Mouse (Mus musculus) CD4-positive, CD25-positive, alpha-beta regulatory T cell, adult 4 months (primary cell): Measurements from ENCODE around the gene Tut1. TPM values are rescaled to one million over a fixed set of nuclear protein-coding genes. Genes with fewer than 3 reads are reported as not detected.

Experiments
- ATAC-seq: one replicate; pipeline ENCODE4 v1.8.0; 2017
- polyA plus RNA-seq, 2 experiments: library from polyadenylated mRNA; unstranded; fragments of 100-300 nt; shearing (Covaris generic); gene quantifications; one replicate each; pipeline ENCODE4 v1.2.1; 2017

Gene Tut1
- polyA plus RNA-seq, result 10 to 100 TPM; 30.3 to 67.9 TPM

DNA sequence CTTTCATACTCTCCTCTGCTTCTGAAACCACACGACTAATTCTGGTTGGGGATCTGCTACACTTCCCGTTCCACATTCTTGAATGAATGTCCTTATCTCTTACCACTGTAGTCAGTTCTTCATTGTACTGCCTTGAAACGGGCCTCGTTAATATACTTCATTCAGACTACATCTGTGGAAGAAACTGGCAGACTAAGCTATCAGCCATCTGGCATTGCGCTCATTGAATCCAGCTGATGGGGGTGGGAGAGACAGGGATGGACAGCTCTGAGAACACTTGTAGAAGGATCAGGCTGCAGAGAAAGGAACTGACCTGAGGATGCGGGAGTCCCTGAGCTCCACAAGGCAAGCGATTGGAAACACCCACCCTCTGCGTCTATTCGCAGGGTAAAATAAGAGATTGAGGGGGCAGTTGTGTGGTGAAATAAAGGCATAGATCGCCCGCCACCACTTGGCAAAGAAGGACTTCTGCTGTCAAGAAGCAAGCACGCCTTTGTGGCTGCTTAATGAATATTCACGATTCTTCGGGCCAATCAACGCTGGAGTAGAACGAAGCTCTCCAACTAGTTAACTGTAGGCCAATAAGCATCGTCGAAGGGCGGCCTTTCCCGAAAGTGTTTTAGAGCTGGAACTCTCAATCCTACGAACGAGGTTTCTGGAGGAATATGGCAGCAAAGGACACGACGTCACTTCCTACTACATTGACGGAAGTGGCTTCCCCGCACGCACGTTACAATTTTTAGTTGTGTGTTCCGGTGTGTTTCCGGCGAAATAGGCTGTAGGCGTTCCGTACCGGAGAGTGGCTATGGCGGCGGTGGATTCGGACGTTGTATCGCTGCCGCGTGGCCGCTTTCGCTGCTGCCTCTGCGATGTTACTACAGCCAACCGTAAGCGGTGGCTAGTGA lies at the start of gene Tut1:
Gene Tut1 (plus strand): TSS at position 713 of the 905 bp plus-strand sequence.
- ATAC-seq, result peak; percentile 96

DNA sequence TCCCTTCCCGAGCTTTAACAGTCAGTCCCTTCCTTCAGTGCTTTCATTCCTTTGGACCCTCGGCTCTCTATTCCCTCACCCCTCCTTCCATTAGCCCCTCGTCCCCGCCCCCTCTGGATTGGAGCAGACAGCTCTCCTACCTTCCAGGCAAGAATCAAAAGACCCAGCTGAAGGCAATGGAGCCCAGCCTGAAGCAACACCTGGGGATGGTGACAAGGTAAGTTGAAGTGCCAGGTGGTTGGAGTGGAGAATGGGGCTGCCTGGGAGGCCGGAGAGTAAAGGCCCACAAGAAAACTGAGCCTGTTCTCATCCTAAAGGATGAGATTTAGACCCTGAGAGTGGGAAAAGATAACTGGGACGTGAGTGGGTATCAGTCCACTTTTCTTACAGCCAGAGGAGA lies 45.1 kb upstream of the Tut1 start:
- ATAC-seq, result no peak

DNA sequence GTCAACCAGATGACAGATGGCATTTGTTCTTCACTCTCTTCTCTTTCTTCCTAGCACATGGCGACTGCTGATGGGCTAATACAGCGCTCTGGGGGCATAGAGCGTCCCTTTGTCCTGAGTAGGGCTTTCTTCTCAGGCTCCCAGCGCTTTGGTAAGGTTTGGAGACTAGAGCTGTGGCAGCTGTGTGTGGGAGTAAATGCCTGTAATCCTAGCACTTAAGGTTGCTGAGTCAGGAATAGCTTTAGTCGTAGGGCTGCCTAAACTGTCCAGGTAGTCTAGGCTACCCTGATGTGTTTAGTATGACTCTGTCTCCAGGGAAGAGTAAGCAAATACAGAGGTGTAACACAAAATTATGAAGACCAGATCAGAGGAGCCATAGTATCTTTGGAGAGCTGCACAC lies 41.8 kb upstream of the Tut1 start:
- no peak for ATAC-seq

DNA sequence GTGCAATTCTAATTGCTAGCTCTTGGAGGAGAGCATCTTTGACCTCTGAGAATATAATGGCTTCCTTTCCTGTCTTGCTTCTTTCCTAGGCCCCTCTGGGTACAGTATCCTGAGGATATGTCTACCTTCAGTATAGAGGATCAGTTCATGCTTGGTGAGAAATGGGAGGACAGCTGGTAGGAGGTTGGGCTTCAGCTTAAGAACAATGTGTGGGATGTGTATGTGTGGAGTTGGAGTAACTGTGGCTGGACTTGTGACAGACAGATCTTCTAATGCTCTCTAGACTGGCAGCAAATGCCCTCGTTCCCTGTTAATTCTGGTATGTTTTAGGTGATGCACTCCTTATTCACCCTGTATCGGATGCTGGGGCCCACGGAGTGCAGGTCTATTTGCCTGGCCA lies 39.4 kb upstream of the Tut1 start:
- no peak for ATAC-seq

DNA sequence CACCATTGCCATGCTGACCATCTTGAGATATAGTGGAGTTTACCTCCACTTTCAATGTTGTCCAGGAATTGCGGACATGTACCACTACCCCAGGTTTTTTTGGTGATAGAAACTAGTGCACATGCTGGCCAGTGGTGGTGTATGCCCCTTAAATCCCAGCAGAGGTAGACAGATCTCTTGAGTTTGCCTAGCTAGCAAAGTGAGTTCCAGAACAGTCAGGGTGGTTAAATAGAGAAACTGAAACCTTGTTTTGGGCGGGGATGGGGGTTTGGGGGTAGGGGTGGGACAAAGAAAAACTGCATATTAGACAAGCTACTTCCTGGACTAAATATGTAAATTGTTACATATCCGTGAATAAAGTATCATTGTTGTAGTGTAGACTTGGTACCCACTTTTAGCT lies 34.6 kb upstream of the Tut1 start:
- peak; percentile 38 for ATAC-seq

DNA sequence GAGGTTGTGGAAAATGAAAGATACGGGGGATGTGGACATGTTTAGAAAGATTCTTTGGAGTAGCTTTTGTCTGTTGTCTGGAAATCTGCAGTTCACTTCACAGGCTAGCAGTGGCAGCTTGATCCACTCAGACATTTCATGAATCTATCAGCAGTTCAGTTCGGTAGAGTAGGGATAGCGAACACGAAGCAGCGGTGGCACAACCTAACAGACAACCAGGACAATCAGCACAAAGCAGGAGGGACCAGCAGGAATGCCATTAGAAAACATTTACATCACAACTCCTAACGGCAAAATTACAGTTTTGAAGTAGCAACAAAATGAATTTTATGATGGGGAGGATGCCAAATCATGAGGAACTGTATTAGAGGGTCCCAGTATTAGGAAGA lies 34.0 kb upstream of the Tut1 start:
- no peak for ATAC-seq

DNA sequence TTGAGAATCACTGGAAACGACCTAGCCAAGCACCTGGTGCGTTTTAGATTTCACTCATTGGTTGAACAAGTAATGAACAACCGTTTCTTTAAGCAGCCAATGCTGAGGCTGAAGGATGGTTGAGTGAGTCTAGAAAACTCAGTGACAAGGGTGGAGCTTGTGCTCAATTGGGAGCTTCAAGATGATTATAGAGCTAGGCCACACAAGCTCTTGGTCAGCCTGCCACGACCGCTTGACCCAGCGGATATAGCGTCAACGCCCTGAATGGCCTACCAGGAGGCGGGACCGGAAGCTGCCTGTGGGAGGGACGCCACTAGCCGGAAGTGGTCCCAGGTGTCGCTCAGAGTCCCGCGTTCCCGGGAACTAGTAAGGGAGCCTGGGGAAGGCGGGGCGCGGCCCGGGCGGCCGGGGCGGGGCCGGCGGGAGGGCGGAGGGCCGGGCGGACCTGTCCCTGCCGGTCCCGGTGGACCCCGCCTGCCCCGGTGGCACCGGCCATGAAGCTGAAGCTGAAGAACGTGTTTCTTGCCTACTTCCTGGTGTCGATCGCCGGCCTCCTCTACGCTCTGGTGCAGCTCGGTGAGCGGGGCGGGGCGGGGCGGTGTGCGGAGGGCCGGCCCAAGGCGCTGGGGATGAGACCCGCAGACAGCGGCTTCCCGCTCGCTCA lies 33.4 kb upstream of the Tut1 start, which contains the start of gene B3gat3:
Gene B3gat3 (plus strand): TSS at position 302 of the 664 bp plus-strand sequence.
- peak; percentile 61 for ATAC-seq

DNA sequence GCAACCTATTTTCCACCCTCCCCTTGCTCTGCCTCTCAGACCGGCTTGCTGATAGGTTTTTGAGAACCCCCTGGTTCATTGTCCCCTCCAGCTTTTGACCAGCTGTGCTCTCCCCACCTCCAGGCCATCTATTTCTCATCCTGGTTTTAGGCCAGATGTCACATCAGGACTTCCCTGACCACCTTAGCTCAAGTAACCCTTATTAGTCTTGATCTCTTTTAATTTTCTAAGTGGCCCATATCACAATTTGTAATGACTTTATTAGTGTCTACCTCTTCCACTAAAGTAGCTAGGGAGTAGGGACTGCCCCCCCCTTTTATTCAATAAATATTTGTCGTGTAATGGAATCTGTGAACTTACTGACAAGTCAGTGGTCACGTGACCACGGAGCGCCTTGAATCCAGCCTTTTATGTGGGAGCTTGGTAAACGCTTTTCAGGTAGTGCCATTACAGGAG lies 32.8 kb upstream of the Tut1 start:
- peak; percentile 35 for ATAC-seq

DNA sequence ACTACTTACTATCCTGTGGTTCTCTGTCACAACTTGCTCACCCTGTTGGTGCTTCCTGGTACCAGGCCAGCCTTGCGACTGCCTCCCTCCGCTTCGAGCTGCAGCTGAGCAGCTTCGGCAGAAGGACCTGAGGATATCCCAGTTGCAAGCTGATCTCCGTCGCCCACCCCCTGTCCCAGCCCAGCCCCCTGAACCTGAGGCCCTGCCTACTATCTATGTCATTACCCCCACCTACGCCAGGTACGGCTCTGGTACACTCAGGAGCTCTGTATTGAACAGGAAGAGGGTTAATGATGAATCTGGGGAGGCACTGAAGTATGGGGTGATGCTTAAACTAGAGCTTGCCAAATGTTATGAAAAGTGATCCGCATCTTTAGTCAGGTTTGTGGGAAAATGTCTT lies 31.9 kb upstream of the Tut1 start:
- no peak for ATAC-seq

DNA sequence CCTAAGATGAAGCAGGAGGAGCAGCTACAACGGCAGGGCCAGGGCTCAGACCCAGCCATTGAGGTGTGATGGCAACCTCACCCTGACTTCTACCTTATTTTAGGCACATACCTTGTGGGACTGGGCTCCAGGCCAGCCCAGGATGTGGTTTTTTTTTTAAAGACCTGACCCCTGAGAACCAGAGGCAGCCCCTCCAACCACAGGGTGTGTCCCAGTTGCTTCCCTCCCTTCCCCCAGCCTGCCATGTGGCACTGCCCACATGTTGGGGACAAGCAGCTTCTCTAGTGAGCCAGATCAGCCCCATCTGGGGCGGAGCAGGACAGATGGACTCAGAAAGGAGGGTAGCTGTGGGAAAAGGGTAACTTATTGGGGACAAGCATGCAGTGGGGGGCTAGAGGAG lies 26.9 kb upstream of the Tut1 start:
- peak; percentile 35 for ATAC-seq

DNA sequence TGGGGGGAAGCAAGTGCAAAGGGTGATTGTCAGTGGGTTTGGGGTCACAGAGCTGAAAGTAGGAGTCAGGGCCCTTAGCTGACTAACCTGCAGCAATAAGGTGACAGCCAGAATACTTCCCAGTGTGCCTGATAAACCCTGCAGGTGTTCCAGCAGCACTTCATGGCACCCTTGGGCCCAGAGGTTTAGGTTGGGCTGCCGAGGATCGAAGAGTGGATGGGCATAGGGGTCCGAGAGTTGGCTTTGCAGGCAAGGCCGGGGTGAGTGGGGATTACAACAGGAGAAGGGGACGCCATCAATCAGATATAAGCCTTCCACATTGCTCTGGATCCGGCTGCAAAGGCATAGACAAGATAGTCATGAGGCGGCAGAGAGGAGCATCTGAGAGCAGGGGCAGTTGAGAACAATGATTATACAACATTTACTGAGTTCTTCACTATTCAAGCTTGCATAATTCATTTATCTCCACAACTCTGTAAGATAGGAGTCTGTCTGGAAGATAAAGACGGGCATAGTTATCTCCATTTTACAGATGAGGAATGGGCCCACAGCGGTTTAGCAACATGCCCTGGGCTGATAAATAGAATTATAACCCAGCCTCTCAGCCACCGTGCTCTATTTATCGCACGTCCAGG lies 25.6 kb upstream of the Tut1 start:
- no peak for ATAC-seq

DNA sequence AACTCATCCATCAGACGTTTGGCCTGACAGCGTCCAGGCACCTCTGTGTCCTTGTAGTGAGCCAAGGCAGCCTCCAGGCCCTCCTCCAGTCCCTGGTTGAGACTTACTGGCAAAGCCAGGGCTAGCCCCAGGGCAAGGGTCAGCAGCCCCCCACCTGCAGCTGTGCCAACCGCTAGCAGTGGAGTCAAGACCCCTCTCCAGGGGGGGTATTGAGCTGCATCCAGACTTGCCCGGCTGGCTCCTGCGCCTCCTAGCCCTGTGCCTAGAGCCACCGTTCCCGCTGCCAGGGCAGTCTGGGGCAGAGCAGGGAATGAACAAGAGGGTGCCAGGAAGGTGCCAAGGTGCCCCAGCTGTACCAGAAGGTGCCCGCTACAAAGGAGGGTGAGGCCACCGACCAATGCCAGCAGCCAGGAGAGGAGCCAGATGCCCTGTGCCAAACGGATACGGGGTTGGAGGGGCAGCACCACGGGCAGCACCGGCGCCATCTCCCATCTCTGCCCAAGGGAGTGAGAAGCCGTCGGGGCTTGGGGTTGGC lies 24.9 kb upstream of the Tut1 start:
- ATAC-seq, result no peak

DNA sequence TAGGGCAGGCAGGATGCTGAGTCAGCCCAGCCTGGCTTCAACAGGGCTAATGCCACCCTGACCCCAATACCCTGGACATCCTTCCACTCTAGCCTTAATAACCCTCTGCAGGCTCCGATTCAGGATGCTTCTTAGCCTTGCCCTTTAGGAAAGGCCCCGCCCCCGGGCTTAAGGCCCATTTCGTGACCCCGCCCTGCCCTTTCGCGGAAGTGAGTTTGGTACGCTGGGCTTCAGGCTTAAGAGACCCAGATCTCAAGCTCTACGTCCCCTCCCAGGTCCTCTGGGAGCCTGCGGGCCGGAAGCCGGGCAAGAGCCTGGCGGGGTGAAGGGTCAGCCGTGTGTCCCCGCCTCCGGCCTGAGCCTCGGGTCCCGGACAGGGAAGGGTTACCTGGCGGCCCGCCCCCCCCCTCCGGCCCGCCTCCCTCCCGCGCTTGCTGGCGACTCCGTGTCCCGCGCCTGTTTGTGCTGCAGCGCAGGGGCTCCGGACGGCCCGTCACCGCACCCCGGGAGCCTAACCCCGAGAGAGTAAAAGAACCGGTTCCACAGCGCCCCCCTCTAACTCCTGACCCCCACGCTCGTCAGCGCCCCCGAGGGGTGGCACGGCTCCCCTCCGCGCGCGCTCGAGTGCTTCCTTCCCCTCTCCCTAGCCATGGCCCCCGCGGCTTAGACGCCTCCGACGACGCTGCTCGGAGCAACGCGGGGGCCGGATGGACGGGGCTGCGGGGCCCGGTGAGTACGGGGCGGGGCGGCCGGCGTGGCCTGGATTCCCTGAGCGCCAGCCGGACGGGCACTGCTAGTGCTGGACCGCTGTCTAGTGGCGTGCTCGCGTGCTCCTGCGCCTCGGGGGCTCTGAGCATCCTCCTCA lies 24.2 kb upstream of the Tut1 start, which contains the start of the genes Rom1 and Eml3:
Gene Rom1 (minus strand): TSS at position 133 of the 865 bp plus-strand sequence.
Gene Eml3 (plus strand): TSS at position 329 of the 865 bp plus-strand sequence.
- ATAC-seq, result peak; percentile 70

DNA sequence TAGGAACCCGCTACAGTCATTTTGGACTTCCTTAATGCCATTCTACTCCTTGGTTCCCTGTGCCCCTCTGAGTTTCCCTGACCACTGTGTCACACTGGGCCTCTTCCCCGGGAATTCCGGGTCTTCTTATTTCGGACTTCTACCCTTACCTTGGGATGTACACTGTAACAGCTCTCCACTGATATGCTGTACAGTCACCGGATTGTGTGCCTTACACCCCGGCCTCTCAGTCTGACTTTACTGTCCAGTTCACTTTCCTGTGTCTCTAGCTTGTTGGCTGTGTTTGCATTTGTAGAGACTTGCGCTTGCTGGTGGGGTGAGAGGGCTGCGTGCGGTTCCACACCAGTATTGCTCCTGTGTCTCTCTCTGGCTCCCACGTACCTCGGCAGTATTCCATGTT lies 23.5 kb upstream of the Tut1 start:
- no peak for ATAC-seq

DNA sequence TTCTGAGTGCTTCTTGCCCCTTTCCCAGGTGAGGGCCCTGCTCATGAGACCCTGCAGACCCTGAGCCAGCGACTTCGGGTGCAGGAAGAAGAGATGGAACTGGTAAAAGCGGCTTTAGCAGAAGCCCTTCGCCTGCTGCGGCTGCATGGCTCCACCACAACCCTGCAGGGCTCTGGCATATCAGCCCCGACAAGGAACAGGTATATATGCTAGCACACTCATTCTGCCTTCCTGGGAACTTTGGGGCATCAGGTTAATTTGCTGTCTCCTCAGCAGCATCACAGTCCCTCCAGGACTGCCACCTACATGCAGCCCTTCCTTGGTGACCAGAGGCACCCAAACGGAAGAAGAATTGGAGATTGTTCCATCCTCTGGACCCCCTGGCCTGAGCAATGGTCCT lies 22.9 kb upstream of the Tut1 start:
- ATAC-seq, result no peak

DNA sequence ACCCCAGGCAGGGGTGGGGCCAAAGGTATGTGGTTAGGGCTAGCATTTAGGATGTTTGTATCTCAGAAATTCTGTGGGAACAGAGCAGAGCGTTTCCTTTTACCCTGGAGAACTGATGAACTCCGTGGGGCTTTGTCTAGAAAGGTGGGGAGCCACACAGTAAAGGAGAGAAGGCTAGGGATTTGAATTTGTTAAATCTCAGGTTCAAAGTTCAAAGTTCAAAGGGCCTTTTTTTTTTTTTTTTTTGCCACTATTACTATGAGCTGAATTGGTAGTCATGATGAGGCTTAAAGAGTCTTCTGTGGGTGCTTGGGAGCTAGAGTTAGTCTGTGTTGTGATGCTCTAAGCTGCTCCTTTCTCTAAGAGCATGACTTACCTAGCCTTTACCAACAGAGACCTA lies 16.9 kb upstream of the Tut1 start:
- ATAC-seq, result no peak

DNA sequence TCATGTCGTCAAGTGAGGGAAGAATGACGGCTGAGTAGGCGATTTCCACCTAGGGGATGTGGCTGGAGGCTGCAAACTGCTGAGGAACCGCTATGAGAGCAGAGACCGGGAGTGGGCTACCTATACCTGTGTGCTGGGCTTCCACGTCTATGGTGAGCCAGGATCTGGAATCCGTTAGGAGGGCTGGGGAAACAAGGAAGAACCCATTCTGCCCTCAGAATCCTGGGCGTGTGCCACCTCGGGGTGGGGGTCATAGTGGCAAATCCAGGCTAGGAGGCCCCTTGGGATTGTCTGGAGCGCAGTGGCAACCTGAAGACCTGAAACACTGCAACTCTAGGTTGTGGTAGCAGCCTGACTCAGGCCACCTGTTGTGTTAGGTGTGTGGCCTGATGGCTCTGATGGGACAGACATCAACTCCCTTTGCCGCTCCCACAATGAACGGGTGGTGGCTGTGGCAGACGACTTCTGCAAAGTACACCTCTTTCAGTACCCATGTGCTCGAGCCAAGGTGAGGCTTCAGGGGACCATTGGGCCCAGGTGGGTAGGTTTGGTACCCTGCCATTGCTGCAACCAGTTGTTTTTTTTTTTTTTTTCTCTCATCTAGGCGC lies 13.0 kb upstream of the Tut1 start:
- ATAC-seq, result no peak

DNA sequence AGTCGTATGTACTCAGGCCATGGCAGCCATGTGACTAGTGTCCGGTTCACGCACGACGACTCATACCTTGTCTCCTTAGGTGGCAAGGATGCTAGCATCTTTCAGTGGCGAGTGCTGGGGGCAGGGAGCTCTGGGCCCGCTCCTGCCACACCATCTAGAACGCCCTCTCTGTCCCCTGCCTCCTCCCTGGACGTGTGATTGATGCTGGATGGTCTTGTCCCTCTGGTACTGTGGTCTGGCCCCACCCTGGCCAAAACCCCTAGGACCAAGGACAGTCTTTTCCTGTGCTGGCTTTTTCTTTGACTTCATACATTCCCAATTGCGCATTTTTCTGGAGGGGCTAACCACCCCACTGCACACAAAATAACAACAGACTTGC lies 12.5 kb upstream of the Tut1 start:
- ATAC-seq, result no peak

DNA sequence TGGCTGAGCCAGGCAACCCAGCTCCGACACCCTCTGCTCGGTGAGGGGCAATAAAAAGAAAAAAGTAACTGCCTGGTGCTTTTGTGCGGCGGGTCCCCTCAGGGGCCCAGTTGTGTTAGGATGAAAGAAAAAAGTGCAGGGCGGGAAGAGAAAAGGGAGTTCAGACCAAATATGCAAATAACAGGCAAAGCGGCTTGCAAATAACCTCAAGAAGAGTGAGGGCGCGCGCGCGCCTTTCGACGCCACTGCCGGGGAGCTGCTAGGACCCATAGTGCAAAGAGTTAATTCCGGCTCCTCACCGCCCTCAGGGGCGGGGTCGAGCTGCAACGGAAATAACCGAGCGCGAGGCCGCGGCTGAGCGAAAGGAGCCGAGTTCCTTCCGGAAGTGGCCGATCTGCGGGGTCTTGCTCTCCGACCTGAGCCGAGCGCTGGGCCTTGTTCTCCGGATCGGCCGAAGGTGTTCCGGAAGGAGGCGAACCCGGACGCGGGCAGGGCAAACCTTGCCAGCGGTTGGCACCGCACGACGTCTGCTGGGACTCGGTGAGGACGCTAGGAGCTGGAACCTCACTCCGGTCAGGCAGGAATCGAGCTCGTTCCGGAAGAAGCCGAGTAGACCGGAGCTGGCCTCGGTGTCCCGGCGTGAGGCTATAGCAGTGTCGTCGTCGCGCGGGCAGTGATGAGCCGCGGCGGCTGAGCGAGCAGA lies 12.0 kb upstream of the Tut1 start, which contains the start of gene Mta2:
Gene Mta2 (plus strand): TSS at position 361 of the 703 bp plus-strand sequence.
- ATAC-seq, result peak; percentile 93

DNA sequence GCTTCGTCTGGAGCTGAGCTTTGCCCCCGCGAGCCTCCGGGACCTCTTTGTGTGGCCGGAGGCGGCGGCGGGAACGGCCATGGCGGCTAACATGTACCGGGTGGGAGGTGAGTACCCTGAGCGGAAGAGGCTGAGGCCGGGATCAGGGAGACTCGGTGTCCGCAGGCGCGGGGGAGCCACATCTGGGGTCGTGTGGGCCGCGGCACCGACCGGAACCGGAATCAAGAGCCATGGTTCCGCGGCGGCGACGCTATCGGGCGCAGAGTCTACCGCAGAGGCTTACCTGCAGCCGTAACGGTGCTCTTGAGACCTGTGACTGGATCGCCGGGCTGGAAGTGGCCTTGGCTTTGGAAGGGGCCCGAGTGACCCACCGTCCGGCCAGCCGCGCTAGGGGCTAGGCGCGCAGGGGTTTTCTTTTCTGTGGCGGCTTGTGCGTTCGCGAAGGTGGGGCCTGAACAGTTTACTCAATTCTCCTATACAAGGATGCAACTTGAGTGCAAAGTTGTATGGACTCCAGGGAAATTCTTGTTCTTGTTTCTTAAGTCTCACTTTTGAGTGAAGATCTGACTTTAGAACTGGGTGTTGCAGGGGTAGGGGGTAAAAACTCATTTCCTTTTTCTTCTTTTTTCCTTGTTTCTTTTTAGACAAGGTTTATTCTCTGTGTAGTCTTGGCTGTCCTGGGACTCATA lies 11.2 kb upstream of the Tut1 start:
- ATAC-seq, result peak; percentile 46
